Comparison of ENCODE assay signal across 9 mouse cellular contexts in the genomic region with DNA sequence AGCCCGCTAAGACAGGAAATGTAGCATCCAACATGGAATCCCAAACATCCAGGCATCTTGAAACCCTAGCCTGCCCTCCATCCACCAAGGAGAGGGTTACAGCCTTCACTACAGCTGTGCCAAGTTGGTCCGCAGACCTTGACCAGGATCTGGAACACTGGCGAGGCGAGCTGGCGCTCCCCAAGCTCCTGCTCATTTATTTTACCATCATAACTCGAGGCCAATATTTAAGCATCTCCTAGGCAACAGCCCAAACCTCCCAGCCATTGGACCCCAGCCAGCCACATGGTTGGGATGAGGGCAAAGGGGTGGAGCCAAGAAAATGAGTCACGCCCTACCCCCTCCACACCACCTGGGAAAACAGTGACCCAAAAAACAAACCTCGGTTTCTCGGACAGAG. TPM values are rescaled to one million over a fixed set of nuclear protein-coding genes. Genes with fewer than 3 reads are reported as not detected.
A peak's percentile ranks its signal among the peaks of the same experiment; 100 is the strongest.
DNase-seq lines count a peak whose midpoint lies in the region; ATAC-seq and TF ChIP-seq lines count a peak whose summit lies in the region.
"Had no signal": no experiment of that assay in that cellular context is flagged by ENCODE, and none has a peak within 500 bp of the region (broad histone marks: within the 10 kb centered on the region; RNA-seq: fewer than 3 reads in every experiment).

No protein-coding gene starts in this region.

- TF ChIP-seq POLR2A in brain, embryonic 14.5 days (IDR thresholded peaks at IDR 0.05; ENCODE audit: borderline replicate concordance, extremely low read depth, insufficient read depth, insufficient read length, poor library complexity, severe bottlenecking): no peak

- WGBS in hindbrain, embryonic 12.5 days: 59% methylated on average over 9 of the region's 9 CpGs
- WGBS in hindbrain, embryonic 11.5 days: 58% methylated on average over 9 of the region's 9 CpGs
- WGBS in kidney, embryonic 15.5 days: 37% methylated on average over 9 of the region's 9 CpGs

- no peaks in the 10 kb centered on the region for H3K9me3 ChIP-seq in hindbrain, embryonic 12.5 days (replicated peaks)
- H3K9me3 ChIP-seq in hindbrain, embryonic 11.5 days (ENCODE audit: control insufficient read depth, low read length): no peaks in the 10 kb centered on the region
- H3K9me3 ChIP-seq in kidney, embryonic 15.5 days (replicated peaks): 0 out of 2 replicates have a peak, but pooled peaks cover 4% of the 10 kb centered on the region
- H3K9me3 ChIP-seq: heart, embryonic 15.5 days had no signal

- H3K4me1 ChIP-seq in hindbrain, embryonic 12.5 days: 0 out of 2 replicates have a peak, but pooled peaks cover 4% of the 10 kb centered on the region
- H3K4me1 ChIP-seq in hindbrain, embryonic 11.5 days (replicated peaks; ENCODE audit: control insufficient read depth, insufficient read depth, low read length): no peaks in the 10 kb centered on the region; the same call in 1 of the 2 replicates
- H3K4me1 ChIP-seq in kidney, embryonic 15.5 days: peaks cover 22% of the 10 kb centered on the region

- no peaks in the 10 kb centered on the region for H3K27me3 ChIP-seq in hindbrain, embryonic 12.5 days
- no peaks in the 10 kb centered on the region for H3K27me3 ChIP-seq in hindbrain, embryonic 11.5 days (ENCODE audit: control insufficient read depth, insufficient read depth, low read length)
- H3K27me3 ChIP-seq in kidney, embryonic 15.5 days: no peaks in the 10 kb centered on the region
- H3K27me3 ChIP-seq: heart, embryonic 15.5 days had no signal

- no peak overlapping the region for H3K4me3 ChIP-seq in hindbrain, embryonic 12.5 days
- H3K4me3 ChIP-seq in hindbrain, embryonic 11.5 days (ENCODE audit: low read depth, low read length): no peak overlapping the region
- H3K4me3 ChIP-seq in kidney, embryonic 15.5 days (replicated peaks): no peak overlapping the region
- H3K4me3 ChIP-seq: heart, embryonic 15.5 days had no signal

- no peak for DNase-seq in hindbrain, embryonic 11.5 days (ENCODE audit: low spot score)
- DNase-seq in brain, embryonic 14.5 days (ENCODE audit: low read depth): peak; percentile 65
- peak; percentile 65 for DNase-seq in gastrocnemius, postnatal 10 days
- DNase-seq in ovary, adult 18-20 months (ENCODE audit: low spot score): peak; percentile 86
- no peak for DNase-seq in thymus, postnatal 14 days
- DNase-seq in layer of hippocampus, adult 18-20 months (ENCODE audit: low spot score in 2 of 2): no peak

- no peaks in the 10 kb centered on the region for H3K36me3 ChIP-seq in hindbrain, embryonic 12.5 days
- H3K36me3 ChIP-seq in hindbrain, embryonic 11.5 days (ENCODE audit: control insufficient read depth, insufficient read depth, low read length): no peaks in the 10 kb centered on the region
- no peaks in the 10 kb centered on the region for H3K36me3 ChIP-seq in kidney, embryonic 15.5 days
- H3K36me3 ChIP-seq: heart, embryonic 15.5 days had no signal

- H3K4me2 ChIP-seq in hindbrain, embryonic 12.5 days (replicated peaks): no peak overlapping the region
- no peak overlapping the region for H3K4me2 ChIP-seq in hindbrain, embryonic 11.5 days (replicated peaks; ENCODE audit: low read depth, low read length)
- H3K4me2 ChIP-seq in kidney, embryonic 15.5 days: peak overlapping the region; percentile 20
- H3K4me2 ChIP-seq: heart, embryonic 15.5 days had no signal

- no peak overlapping the region for H3K9ac ChIP-seq in hindbrain, embryonic 12.5 days
- H3K9ac ChIP-seq in hindbrain, embryonic 11.5 days (ENCODE audit: low read depth, low read length): no peak overlapping the region
- no peak overlapping the region for H3K9ac ChIP-seq in kidney, embryonic 15.5 days
- H3K9ac ChIP-seq: heart, embryonic 15.5 days had no signal

- ATAC-seq in hindbrain, embryonic 12.5 days (ENCODE audit: low FRiP score): 0 out of 2 replicates have a peak, but pooled peaks have one; percentile 32
- no peak for ATAC-seq in hindbrain, embryonic 11.5 days (ENCODE audit: low FRiP score)
- peak; percentile 34 for ATAC-seq in kidney, embryonic 15.5 days (replicated peaks; ENCODE audit: low FRiP score)

- no peak for TF ChIP-seq CTCF in brain, embryonic 14.5 days (IDR thresholded peaks at IDR 0.05; ENCODE audit: borderline replicate concordance, extremely low read depth, insufficient read depth, insufficient read length)

- H3K27ac ChIP-seq in hindbrain, embryonic 12.5 days: no peak overlapping the region
- no peak overlapping the region for H3K27ac ChIP-seq in hindbrain, embryonic 11.5 days (ENCODE audit: low read depth, low read length)
- H3K27ac ChIP-seq in kidney, embryonic 15.5 days: no peak overlapping the region

RNA-seq across cellular contexts. Expression of a gene that starts 48.0 kb away (rescaled TPM):
- 18.8 and 18.9 TPM in 2 replicates for polyA plus RNA-seq in hindbrain, embryonic 12.5 days (2016; fragmentation: Nextera tagmentation; extraction: Ambion mirVana)
- polyA plus RNA-seq in hindbrain, embryonic 11.5 days (2014; fragmentation: Nextera tagmentation; extraction: Ambion mirVana): 22.0 and 23.6 TPM in 2 replicates
- 15.0 and 16.1 TPM in 2 replicates for polyA plus RNA-seq in brain, embryonic 14.5 days (2012; rRNA removed)
- 1 to 10 TPM; 7.2 to 9.5 TPM for total RNA-seq in gastrocnemius, postnatal 10 days (2021)
- polyA plus RNA-seq in kidney, embryonic 15.5 days (2015; fragmentation: Nextera tagmentation; extraction: Ambion mirVana): 14.2 and 16.0 TPM in 2 replicates
- 10 to 100 TPM; 31.4 to 34.2 TPM for total RNA-seq in layer of hippocampus, adult 18-20 months (2021)

Comparison
In these comparisons a context has a peak if more than half of its experiments do, and no peak if none do; other contexts are left out.
1. DNase-seq: peak in brain, embryonic 14.5 days (single experiment), gastrocnemius, postnatal 10 days (single experiment) and ovary, adult 18-20 months (single experiment); none in hindbrain, embryonic 11.5 days (single experiment), thymus, postnatal 14 days (single experiment) and layer of hippocampus, adult 18-20 months (0 of 2).